Mouse (Mus musculus): ENCODE results near the gene Pi16. TPM values are rescaled to one million over a fixed set of nuclear protein-coding genes. Genes with fewer than 3 reads are reported as not detected.
A peak's percentile ranks its signal among the peaks of the same experiment; 100 is the strongest.

The Pi16 gene
- polyA plus RNA-seq, 1 experiment: 0.75 TPM

DNA sequence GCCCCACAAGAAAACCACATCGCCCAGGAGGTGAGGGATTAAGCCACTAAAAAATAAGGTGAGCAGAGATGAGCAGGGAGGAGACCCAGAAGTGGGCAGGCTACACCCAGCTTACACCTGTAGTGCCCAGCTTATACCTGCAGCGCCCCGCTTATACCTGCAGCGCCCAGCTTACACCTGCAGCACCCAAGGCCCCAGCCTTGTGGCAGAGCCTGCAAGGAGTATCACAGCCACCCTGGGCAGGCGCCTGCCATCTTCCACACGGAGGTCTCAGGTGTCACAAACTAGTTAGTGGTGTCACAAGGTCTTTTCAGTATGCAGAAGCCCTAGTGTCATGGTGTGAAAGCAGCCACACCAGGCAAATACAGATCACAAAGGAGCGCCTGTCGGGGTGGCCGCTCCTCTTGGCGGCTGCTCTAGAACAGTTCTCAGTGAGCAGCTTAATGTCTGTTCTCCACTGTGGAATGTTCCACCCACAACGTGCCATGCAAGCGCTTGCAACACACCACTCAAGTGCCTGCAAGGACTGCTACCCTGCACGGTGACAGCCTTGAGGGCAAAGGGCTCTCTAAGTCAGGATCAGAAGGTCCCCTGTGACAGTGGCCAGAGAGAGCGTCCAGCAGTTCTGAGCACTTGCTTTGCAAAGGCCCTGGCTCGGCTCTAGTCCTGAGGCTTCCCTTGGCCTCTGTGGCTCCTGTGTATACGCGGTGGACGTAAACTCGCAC is 18.9 kb downstream of the Pi16 start:
- no peak for DNase-seq
- no peak for TF ChIP-seq CTCF (IDR thresholded peaks at IDR 0.05; ENCODE audit: borderline replicate concordance, insufficient read depth, low read depth, low read length)
- no peak for TF ChIP-seq POLR2A (IDR thresholded peaks at IDR 0.05; ENCODE audit: borderline replicate concordance, insufficient read depth, low read length)
- peaks cover 50% of the 10 kb centered on the region for H3K4me1 ChIP-seq (ENCODE audit: control insufficient read depth, insufficient read depth, low read length)
- H3K27ac ChIP-seq (ENCODE audit: insufficient read depth, low read length): no peak overlapping the region
- 93% methylated on average over 19 of the region's 19 CpGs for WGBS
- no peaks in the 10 kb centered on the region for H3K27me3 ChIP-seq (ENCODE audit: control insufficient read depth, insufficient read depth, low read length)
- H3K4me3 ChIP-seq (replicated peaks; ENCODE audit: insufficient read depth, low read depth, low read length): no peak overlapping the region

DNA sequence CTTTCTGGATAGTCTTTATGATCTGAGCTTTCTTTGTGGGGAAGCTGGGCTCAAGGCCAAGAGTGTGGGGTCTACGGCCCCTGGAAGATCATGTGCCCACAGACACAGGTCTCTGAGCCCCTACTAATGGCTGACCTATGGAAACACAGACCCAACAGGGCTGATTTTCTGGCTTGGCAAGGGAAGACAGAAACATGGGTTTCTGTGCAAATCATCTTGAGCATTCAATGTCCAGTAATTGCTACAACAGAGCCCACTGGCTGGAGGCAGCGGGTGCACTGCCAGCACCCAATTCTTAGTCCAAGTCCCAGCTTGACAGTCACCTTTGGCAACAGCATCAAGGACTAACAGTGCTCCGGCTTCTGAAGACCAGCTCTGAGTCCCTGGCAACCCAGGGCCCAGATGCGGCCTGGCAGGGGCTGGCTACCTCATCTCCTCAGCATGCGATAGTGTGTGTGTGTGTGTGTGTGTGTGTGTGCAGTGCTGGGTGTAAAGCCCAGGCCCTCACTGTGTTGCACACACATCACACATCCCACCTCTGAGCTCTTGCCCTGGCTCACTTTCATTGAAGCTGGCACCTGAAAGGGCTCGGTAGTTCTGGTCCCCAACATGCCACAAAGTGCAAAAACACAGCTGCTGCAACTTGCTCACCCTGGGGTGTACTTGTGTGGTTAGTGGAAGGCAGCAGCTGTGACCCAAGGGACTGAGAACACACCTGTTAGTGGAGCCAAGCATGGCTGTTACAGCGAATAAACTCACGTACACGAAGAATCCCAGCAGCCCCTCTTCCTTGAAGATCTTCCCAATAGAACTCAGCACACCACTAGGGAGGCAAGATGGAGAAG is 20.7 kb downstream of the Pi16 start:
- Histone ChIP-seq H3K27me3 (ENCODE audit: control insufficient read depth, insufficient read depth, low read length) (no peaks in the 10 kb centered on the region), H3K4me3 (replicated peaks; ENCODE audit: insufficient read depth, low read depth, low read length) (no peak overlapping the region), H3K27ac (ENCODE audit: insufficient read depth, low read length) (no peak overlapping the region), H3K4me1 (ENCODE audit: control insufficient read depth, insufficient read depth, low read length) (peaks cover 52% of the 10 kb centered on the region)
- 32% methylated on average over 9 of the region's 9 CpGs for WGBS
- no peak for DNase-seq
- TF ChIP-seq CTCF (IDR thresholded peaks at IDR 0.05; ENCODE audit: borderline replicate concordance, insufficient read depth, low read depth, low read length) (no peak), POLR2A (IDR thresholded peaks at IDR 0.05; ENCODE audit: borderline replicate concordance, insufficient read depth, low read length) (no peak)

DNA sequence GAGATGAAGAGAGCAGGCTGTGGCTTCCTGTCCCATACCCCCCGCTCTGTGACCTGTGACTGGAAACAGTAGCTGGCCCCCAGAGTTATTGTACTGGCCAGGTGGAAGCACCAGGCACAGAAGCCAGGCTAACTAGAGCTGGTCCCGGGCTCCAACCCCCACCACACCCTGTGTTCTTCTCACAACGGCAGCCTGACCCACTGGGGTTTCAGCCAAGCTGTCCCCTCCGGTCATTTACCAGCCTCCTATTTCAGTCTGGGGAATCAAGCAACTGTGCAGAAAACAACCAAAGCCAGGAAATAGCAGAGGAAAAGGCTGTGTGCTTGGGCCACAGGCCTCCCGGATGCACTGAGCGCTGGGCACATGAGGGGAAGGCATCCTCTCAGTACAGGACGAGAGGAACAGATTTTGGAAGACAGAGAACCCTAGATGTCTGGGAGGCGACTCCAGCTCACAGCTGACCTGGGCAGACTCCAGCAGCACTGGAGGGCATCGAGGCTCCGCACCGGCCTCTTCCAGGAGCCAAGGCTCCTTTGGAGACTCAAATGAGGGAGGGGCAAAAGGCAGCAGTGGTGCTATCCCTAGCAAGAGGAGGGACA is 21.8 kb downstream of the Pi16 start:
- DNase-seq: peak; percentile 50 to 56
- no peak overlapping the region for H3K27ac ChIP-seq (ENCODE audit: insufficient read depth, low read length)
- no peak for TF ChIP-seq CTCF (IDR thresholded peaks at IDR 0.05; ENCODE audit: borderline replicate concordance, insufficient read depth, low read depth, low read length)
- no peak for TF ChIP-seq POLR2A (IDR thresholded peaks at IDR 0.05; ENCODE audit: borderline replicate concordance, insufficient read depth, low read length)
- H3K4me1 ChIP-seq (ENCODE audit: control insufficient read depth, insufficient read depth, low read length): peaks cover 43% of the 10 kb centered on the region
- H3K27me3 ChIP-seq (ENCODE audit: control insufficient read depth, insufficient read depth, low read length): no peaks in the 10 kb centered on the region
- no peak overlapping the region for H3K4me3 ChIP-seq (replicated peaks; ENCODE audit: insufficient read depth, low read depth, low read length)
- 10% methylated on average over 11 of the region's 11 CpGs for WGBS

DNA sequence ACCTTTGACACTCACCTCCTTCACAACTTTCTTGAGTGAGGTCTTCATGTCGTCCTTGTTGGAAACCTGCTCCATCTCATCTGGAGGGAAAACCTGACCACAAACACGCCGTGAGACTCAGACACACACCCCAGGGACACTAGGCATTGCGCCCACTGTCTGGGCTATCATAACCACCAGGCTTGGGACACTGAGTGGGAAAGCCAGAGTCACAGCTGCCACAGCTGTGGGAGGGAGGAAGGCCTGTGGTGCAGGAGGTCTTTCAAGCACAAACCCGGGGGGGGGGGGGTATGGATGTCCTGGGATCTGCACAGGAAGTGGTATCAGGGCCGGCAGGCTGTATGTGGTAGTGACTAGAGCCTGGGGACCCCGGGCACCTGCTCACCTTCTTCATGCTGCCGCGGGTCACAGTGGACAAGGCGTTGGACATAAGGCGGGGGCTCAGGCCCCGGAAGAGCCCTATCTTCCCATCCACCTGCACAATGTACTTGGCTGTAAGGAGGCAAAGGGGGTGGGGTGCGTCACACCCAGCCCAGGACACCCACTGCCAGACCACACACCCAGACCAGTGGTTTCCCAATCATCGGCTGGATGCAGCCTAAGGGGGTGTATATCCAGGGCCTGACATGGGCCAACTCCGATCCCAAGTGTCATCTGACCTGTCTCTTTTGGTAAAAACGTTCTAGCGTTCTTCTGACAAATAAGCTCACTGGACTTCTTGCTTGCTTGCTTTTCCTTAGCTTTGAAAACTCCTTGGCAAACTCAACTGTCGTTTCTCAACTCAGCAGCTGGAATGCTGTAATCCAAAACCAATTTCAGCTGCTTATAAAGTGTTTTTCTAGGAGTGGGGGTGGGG is 23.2 kb downstream of the Pi16 start:
- no peak overlapping the region for H3K4me3 ChIP-seq (replicated peaks; ENCODE audit: insufficient read depth, low read depth, low read length)
- H3K27ac ChIP-seq (ENCODE audit: insufficient read depth, low read length): no peak overlapping the region
- peaks cover 44% of the 10 kb centered on the region for H3K4me1 ChIP-seq (ENCODE audit: control insufficient read depth, insufficient read depth, low read length)
- DNase-seq: no peak
- H3K27me3 ChIP-seq (ENCODE audit: control insufficient read depth, insufficient read depth, low read length): no peaks in the 10 kb centered on the region
- TF ChIP-seq POLR2A (IDR thresholded peaks at IDR 0.05; ENCODE audit: borderline replicate concordance, insufficient read depth, low read length): no peak
- TF ChIP-seq CTCF (IDR thresholded peaks at IDR 0.05; ENCODE audit: borderline replicate concordance, insufficient read depth, low read depth, low read length): no peak
- WGBS: 74% methylated on average over 18 of the region's 18 CpGs

DNA sequence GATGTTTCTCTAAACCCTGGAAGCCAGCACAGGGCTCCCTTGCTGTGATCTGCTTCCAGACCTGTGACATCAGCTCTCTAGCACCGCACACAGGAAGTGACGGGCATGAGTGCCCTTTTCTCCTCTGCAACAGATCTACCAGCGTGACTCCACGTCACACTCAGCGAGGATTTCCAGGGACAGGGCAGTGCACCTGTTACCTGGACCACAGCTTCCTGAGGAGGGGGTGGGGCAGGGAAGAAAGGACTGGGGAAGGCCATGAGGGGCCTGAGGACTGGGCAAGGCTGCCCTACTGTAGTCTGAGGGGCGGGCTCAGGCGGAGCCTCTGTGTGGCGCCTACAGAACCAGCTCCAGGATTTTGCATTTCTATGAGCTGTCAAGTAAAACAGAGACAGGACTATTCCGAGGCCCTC is 24.1 kb downstream of the Pi16 start:
- TF ChIP-seq POLR2A (IDR thresholded peaks at IDR 0.05; ENCODE audit: borderline replicate concordance, insufficient read depth, low read length): no peak
- TF ChIP-seq CTCF (IDR thresholded peaks at IDR 0.05; ENCODE audit: borderline replicate concordance, insufficient read depth, low read depth, low read length): 0 out of 2 replicates have a peak, but pooled peaks have one; percentile 7
- DNase-seq: peak; percentile 50 to 54
- 31% methylated on average over 9 of the region's 9 CpGs for WGBS
- no peaks in the 10 kb centered on the region for H3K27me3 ChIP-seq (ENCODE audit: control insufficient read depth, insufficient read depth, low read length)
- no peak overlapping the region for H3K27ac ChIP-seq (ENCODE audit: insufficient read depth, low read length)
- H3K4me1 ChIP-seq (ENCODE audit: control insufficient read depth, insufficient read depth, low read length): peaks cover 46% of the 10 kb centered on the region
- H3K4me3 ChIP-seq (replicated peaks; ENCODE audit: insufficient read depth, low read depth, low read length): no peak overlapping the region

DNA sequence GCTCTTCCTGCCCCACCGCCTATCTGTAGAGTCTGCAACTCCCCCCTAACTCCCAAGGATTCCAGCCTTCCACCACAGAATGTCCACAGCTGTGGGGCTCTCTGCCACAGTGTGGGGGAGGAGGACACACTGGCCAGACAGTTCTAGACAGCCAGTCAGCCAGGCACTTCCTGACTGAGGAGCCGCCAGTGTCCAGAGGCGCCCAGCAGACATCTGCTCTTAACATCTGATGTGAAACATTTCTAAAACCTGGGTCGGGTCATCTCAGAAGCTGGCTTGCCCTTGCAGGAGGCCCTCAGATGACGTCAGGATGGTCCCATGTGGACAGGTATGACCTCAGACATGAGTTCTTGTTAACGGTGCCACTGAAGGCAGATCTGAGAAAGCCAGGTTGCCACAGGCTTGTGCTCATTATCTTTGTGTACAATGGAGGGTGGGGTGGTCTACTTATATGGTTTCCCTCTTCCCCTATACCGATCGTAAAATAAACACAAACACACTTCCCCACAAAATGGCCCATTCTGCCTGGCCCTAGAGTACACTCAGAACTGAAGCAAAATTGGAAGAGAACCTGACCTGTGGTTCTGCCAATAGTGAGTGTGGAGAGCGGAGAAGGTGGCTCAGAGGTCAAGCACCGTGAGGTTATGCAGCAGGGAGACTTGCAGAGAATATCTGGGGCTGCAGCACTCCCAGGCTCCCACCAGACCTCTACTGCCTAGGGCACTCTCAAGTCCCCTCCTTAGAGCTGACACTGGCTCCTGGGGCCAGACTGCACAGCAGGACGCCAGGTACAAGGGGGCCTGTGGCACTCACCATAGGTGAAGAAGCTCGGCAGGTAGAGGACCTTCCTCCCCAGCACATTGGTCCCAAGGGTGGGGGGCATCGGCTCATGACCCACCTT is 24.8 kb downstream of the Pi16 start:
- no peak overlapping the region for H3K4me3 ChIP-seq (replicated peaks; ENCODE audit: insufficient read depth, low read depth, low read length)
- H3K4me1 ChIP-seq (ENCODE audit: control insufficient read depth, insufficient read depth, low read length): peaks cover 46% of the 10 kb centered on the region
- no peaks in the 10 kb centered on the region for H3K27me3 ChIP-seq (ENCODE audit: control insufficient read depth, insufficient read depth, low read length)
- DNase-seq: no peak
- TF ChIP-seq CTCF (IDR thresholded peaks at IDR 0.05; ENCODE audit: borderline replicate concordance, insufficient read depth, low read depth, low read length) (no peak), POLR2A (IDR thresholded peaks at IDR 0.05; ENCODE audit: borderline replicate concordance, insufficient read depth, low read length) (no peak)
- 52% methylated on average over 13 of the region's 13 CpGs for WGBS
- H3K27ac ChIP-seq (ENCODE audit: insufficient read depth, low read length): no peak overlapping the region

Measured in cerebellum, adult 2 months (tissue).